Mouse (Mus musculus): ENCODE results near the gene Sec11a. TPM values are rescaled to one million over a fixed set of nuclear protein-coding genes. Genes with fewer than 3 reads are reported as not detected.
"Not testable (repeated sequence)": the region's sequence is repeated elsewhere in the genome, so short reads cannot be mapped to it uniquely, and the experiment has no call there.

Sec11a gene
- polyA plus RNA-seq, 1 experiment from 2014 or later, result 164 TPM

DNA sequence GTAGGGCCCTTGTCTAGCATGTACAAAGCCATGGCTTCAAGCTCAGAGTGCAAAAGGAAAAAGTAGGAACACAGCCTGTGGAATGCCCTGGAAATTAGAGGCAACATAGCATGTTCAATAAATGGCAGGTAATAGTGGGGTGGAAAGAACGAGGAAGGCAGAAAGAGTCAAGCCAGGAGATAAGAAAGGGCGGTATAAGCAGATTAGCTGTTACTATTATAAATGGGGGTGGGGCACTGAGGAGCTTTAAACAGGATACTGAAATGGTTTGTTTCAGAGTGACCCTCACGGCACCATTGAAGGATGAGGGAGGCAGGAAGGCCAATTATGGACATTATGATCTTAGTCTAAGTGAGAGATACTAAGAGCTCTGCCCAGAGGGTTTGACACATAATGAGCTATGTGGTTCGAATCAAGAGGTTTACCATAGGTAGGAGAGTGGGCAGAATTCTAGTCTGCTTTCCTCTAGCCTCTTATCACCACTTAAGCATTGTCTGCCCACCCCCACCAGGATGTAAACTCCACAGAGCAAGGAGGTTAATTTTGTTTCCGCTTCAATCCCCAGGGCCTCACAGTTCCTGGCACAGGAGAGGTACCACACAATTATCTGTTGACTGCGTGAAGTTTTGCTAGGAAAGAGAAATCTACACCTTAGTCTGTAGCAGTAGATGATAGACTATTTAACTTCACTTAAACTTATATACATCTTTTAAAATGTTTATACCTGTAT is 39.0 kb upstream of the Sec11a start:
- no peak for ATAC-seq (ENCODE audit: low FRiP score, low read depth)
- 60% methylated on average over 6 of the region's 6 CpGs for WGBS
- Histone ChIP-seq H3K9me3 (no peaks in the 10 kb centered on the region), H3K36me3 (no peaks in the 10 kb centered on the region), H3K4me3 (no peak overlapping the region), H3K27me3 (no peaks in the 10 kb centered on the region), H3K4me2 (replicated peaks) (no peak overlapping the region), H3K27ac (replicated peaks) (no peak overlapping the region), H3K9ac (replicated peaks) (no peak overlapping the region), H3K4me1 (0 out of 2 replicates have a peak, but pooled peaks cover 2% of the 10 kb centered on the region)

DNA sequence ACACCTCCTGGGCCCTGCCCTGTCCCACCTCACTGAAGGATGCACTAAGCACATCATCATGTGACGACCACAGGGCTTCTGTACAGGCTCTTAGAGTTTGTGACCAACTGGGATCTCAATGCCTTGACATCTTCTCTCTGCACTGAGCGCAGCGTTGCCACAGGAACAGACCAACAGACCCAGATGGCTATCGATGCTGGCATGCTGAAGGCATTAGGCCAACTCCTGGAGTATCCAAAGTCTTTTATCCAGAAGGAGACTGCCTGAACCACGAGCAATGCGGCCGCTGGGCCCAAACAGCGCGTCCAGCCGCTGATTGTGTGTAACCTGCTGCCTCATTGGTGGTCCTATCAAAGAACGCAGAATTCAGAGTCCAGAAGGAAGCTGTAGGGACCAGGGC is 33.0 kb upstream of the Sec11a start:
- no peak for ATAC-seq (ENCODE audit: low FRiP score, low read depth)
- Histone ChIP-seq H3K27ac (replicated peaks) (no peak overlapping the region), H3K4me3 (no peak overlapping the region), H3K4me1 (no peaks in the 10 kb centered on the region), H3K27me3 (no peaks in the 10 kb centered on the region), H3K4me2 (replicated peaks) (no peak overlapping the region), H3K9ac (replicated peaks) (no peak overlapping the region), H3K36me3 (no peaks in the 10 kb centered on the region), H3K9me3 (no peaks in the 10 kb centered on the region)
- WGBS, result 85% methylated on average over 11 of the region's 11 CpGs

DNA sequence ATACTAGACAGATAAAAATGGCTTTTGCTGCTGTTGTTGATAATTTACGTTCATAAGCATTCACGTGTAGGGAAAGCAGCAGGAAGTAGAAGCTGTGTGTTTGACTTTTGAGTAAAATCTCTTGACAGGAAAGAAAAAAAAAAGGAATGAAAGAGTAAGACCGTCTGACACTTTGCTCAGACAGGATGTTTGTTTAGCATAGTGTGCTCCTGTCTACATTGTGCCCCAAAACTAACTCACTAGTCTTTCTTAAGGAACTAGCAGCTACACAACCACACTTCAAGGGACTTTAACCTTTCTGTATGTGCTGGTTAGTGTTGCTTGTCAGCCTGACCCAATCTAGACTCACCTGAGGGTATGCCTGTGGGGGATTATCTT is 26.0 kb upstream of the Sec11a start:
- not testable (repeated sequence) for H3K4me3 ChIP-seq; ATAC-seq (ENCODE audit: low FRiP score, low read depth); H3K9ac ChIP-seq (replicated peaks); H3K9me3 ChIP-seq; H3K4me1 ChIP-seq; H3K36me3 ChIP-seq; H3K27me3 ChIP-seq; H3K4me2 ChIP-seq (replicated peaks); H3K27ac ChIP-seq (replicated peaks)
- WGBS, result 78% methylated on average over 3 of the region's 3 CpGs

DNA sequence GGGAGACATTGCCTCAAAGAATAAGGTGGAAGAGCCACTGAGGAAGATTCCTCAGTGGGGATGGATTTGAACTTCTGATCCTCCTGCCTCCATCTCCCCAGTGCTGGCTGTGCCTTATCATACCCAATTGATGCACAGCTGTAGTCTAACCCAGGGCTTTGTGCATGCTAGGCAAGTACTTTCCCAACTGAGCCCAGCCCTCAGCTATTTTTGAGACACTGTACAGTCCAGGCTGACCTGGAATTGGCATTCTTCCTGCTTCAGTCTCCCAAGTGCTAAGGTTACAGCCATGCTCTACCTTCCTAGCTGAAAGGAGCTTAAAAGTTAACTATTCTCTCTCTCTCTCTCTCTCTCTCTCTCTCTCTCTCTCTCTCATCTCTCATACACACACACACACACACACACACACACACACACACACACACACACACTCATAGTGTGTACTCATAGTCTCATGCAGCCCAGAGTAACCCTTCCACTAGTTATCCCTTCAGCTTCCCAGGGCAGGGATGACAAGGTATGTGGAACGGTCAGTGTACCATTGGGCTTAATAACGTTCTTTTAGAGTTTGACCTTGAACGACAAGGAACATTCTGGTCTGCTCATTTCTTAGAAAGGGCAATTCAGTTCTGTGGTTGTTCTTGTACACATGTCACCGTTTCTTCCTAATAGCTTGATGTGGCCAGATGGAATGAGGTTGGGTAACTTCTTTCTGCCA is 25.5 kb upstream of the Sec11a start:
- not testable (repeated sequence) for H3K4me2 ChIP-seq (replicated peaks); ATAC-seq (ENCODE audit: low FRiP score, low read depth); H3K9ac ChIP-seq (replicated peaks); H3K36me3 ChIP-seq; H3K4me3 ChIP-seq; H3K27ac ChIP-seq (replicated peaks); H3K9me3 ChIP-seq; H3K4me1 ChIP-seq; H3K27me3 ChIP-seq
- 91% methylated on average over 4 of the region's 4 CpGs for WGBS

DNA sequence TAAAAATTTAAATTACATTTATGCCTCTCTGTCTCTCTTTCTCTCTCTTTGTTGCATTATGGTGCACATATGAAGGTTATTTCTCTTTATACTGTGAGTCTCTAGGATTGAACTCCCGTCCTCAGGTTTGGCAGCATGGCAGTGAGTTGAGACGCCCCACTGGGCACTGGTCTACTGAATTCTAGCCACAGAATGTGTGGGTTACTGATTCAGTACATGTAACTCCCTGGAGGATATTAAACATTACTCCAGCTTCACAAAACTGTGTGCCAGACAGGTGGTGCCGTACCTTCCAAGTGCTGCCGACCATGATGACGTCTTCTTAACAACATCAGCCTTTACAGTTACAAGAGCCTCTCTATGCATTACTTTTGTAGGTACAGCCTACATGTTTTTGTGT is 24.5 kb upstream of the Sec11a start:
- ATAC-seq (ENCODE audit: low FRiP score, low read depth), result no peak
- H3K9ac ChIP-seq (replicated peaks), result no peak overlapping the region
- no peaks in the 10 kb centered on the region for H3K4me1 ChIP-seq
- no peaks in the 10 kb centered on the region for H3K27me3 ChIP-seq
- no peaks in the 10 kb centered on the region for H3K36me3 ChIP-seq
- no peak overlapping the region for H3K4me2 ChIP-seq (replicated peaks)
- H3K9me3 ChIP-seq, result 0 out of 2 replicates have a peak, but pooled peaks cover 2% of the 10 kb centered on the region
- H3K4me3 ChIP-seq, result no peak overlapping the region
- H3K27ac ChIP-seq (replicated peaks), result no peak overlapping the region
- WGBS, result 90% methylated on average over 5 of the region's 5 CpGs

DNA sequence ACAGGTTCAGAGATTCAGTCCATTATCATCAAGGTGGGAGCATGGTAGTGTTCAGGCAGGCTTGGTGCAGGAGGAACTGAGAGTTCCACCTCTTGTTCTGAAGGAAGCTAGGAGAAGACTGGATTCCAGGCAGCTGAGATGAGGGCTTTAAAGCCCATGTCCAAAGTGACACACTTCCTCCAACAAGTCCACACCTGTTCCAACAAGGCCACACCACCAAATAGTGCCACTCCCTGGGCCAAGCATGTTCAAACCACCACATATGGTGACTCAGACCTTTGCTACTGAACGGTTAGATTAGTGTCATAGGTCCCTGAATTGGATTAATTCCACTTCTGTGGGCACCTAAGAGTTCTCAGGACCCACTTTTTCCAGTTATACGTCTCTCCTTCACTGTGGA is 23.8 kb upstream of the Sec11a start:
- ATAC-seq (ENCODE audit: low FRiP score, low read depth), result no peak
- WGBS, result 71% methylated on average over 2 of the region's 2 CpGs
- H3K4me1 ChIP-seq, result no peaks in the 10 kb centered on the region
- 0 out of 2 replicates have a peak, but pooled peaks cover 2% of the 10 kb centered on the region for H3K9me3 ChIP-seq
- H3K27me3 ChIP-seq, result no peaks in the 10 kb centered on the region
- no peak overlapping the region for H3K27ac ChIP-seq (replicated peaks)
- H3K9ac ChIP-seq (replicated peaks), result no peak overlapping the region
- H3K4me3 ChIP-seq, result no peak overlapping the region
- no peaks in the 10 kb centered on the region for H3K36me3 ChIP-seq
- H3K4me2 ChIP-seq (replicated peaks), result no peak overlapping the region

DNA sequence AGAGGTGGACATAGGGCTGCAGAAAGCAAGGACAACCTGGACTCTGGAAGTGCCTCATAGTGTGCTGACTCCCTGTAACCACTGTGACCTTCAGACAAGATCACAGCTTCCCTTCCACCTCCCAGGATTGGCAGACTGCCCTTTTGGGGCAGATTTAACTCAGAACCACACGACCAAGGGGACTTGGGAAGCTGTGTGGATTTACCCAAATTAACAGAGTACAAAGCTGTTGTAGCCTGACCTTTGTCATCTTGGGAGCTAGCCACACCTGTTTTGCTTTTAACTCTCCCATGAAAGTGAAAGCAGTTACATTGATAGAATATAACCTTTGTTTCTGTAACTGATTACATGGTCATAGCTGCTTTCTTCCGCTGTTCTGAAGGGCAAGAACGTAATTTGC is 23.3 kb upstream of the Sec11a start:
- H3K36me3 ChIP-seq, result no peaks in the 10 kb centered on the region
- ATAC-seq (ENCODE audit: low FRiP score, low read depth), result no peak
- 73% methylated on average over 3 of the region's 3 CpGs for WGBS

DNA sequence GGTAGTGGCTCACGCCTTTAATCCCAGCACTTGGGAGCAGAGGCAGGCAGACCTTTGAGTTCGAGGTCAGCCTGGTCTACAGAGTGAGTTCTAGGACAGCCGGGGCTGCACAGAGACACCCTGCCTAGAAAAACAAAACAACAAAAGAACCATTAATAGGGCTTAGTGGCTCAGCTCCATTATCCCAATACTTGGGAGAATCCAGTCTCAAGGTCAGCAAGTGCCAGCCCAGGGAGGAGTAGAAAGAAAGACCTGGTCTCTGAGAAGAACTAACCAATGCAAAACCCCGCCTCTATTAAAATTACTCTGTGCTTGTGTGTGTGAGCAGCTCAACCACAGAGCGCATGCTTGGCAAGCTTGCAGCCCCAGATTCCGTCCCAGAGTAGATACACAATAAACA is 15.2 kb upstream of the Sec11a start:
- no peak for ATAC-seq (ENCODE audit: low FRiP score, low read depth)
- Histone ChIP-seq H3K4me2 (replicated peaks) (no peak overlapping the region), H3K9ac (replicated peaks) (no peak overlapping the region), H3K4me1 (peaks cover 5% of the 10 kb centered on the region; the same call in 1 of the 2 replicates), H3K27ac (replicated peaks) (no peak overlapping the region), H3K9me3 (no peaks in the 10 kb centered on the region), H3K36me3 (no peaks in the 10 kb centered on the region), H3K27me3 (no peaks in the 10 kb centered on the region), H3K4me3 (no peak overlapping the region)
- 46% methylated on average over 6 of the region's 6 CpGs for WGBS

More for the DNA sequence above, 23.3 kb upstream of the Sec11a start:
- no peak overlapping the region for H3K4me2 ChIP-seq (replicated peaks)
- no peak overlapping the region for H3K27ac ChIP-seq (replicated peaks)
- H3K9ac ChIP-seq (replicated peaks), result no peak overlapping the region
- H3K4me3 ChIP-seq, result no peak overlapping the region
- H3K9me3 ChIP-seq, result 0 out of 2 replicates have a peak, but pooled peaks cover 2% of the 10 kb centered on the region
- no peaks in the 10 kb centered on the region for H3K27me3 ChIP-seq
- H3K4me1 ChIP-seq, result no peaks in the 10 kb centered on the region

DNA sequence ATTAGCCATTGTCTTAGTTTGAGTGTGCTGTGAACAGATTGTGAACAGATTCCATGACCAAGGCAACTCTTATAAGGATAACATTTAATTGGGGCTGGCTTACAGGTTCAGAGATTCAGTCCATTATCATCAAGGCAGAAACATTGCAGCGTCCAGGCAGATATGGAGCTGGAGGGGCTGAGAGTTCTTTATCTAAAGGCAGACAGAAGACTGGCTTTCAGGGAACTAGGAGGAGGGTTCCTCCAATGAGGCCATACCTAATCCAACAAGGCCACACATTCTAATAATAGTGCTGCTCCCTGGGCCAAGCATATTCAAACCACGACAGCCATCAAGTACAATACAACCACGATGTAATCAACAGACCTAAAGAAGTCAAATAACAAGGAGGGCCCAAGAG is 11.4 kb upstream of the Sec11a start:
- Histone ChIP-seq H3K27ac (replicated peaks) (no peak overlapping the region), H3K9ac (replicated peaks) (no peak overlapping the region), H3K9me3 (no peaks in the 10 kb centered on the region), H3K4me2 (replicated peaks) (no peak overlapping the region), H3K36me3 (no peaks in the 10 kb centered on the region), H3K27me3 (no peaks in the 10 kb centered on the region), H3K4me1 (peaks cover 5% of the 10 kb centered on the region; the same call in 1 of the 2 replicates), H3K4me3 (no peak overlapping the region)
- WGBS, result 87% methylated on average over 3 of the region's 3 CpGs
- ATAC-seq (ENCODE audit: low FRiP score, low read depth), result no peak

DNA sequence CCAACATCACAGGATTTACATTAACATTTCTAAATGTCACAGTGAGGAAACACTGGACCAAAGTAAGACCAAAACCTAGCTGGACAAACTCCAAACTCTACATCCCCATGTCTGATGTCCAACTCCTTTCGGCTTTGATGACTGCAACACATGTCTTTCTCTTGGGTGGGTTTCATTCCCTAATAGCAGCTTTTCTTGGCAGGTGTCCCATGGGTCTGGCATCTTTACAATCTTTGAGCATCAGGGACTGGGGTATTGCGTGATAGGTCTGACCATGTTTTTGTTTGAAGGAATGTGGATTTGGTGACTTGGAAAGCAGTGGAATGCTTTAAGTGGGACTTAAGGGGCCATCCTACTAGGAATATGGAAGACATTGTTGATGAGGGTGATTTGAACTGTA is 9.3 kb upstream of the Sec11a start:
- no peak for ATAC-seq (ENCODE audit: low FRiP score, low read depth)
- 90% methylated on average over 2 of the region's 2 CpGs for WGBS
- H3K36me3 ChIP-seq, result no peaks in the 10 kb centered on the region
- H3K9ac ChIP-seq (replicated peaks), result no peak overlapping the region
- no peak overlapping the region for H3K4me2 ChIP-seq (replicated peaks)
- H3K9me3 ChIP-seq, result no peaks in the 10 kb centered on the region
- no peaks in the 10 kb centered on the region for H3K4me1 ChIP-seq
- no peaks in the 10 kb centered on the region for H3K27me3 ChIP-seq
- H3K4me3 ChIP-seq, result no peak overlapping the region
- no peak overlapping the region for H3K27ac ChIP-seq (replicated peaks)

DNA sequence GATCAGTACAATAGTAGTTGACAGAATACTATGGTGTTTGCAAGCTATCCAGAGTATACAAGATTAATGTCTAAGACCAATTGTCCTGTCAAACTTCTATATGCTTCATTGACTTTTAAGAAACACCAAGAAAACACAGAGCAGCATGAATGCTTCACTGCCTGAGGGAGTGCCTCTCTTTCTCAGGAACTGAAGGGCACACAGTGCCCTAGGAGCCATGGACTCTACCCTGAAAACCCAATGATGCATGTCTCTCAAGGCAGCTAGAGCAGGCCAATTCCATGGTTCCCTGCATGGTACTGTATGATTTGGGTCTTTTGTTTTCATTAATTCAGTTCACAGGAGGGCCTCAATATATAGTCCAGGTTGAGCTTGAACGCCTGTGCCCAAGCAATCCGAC is 6.7 kb upstream of the Sec11a start:
- WGBS, result 91% methylated on average over 2 of the region's 2 CpGs
- H3K4me1 ChIP-seq, result no peaks in the 10 kb centered on the region
- H3K27me3 ChIP-seq, result peaks cover 9% of the 10 kb centered on the region; the same call in 1 of the 2 replicates
- no peaks in the 10 kb centered on the region for H3K36me3 ChIP-seq
- H3K9me3 ChIP-seq, result no peaks in the 10 kb centered on the region
- no peak for ATAC-seq (ENCODE audit: low FRiP score, low read depth)
- no peak overlapping the region for H3K4me3 ChIP-seq
- no peak overlapping the region for H3K27ac ChIP-seq (replicated peaks)
- no peak overlapping the region for H3K4me2 ChIP-seq (replicated peaks)
- no peak overlapping the region for H3K9ac ChIP-seq (replicated peaks)

DNA sequence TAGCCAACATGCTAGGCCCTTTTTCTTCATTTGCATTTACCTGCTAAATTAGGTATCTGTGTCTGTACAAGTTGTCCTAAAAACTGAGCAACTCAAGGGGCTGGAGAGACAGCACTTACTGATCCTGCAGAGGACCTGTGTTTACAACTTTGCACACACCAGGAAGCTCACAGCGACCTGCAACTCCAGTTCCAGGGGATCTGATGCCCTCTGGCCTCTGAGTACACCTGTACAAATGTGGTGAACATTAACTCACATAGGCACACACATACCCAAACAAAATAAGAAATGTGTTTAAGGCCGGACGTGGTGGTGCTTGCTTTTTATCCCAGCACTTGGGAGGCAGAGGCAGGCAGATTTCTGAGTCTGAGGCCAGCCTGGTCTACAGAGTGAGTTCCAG is 4.6 kb upstream of the Sec11a start:
- H3K4me2 ChIP-seq (replicated peaks), result no peak overlapping the region
- no peak overlapping the region for H3K4me3 ChIP-seq
- H3K27me3 ChIP-seq, result peaks cover 9% of the 10 kb centered on the region; the same call in 1 of the 2 replicates
- 67% methylated on average over 3 of the region's 3 CpGs for WGBS
- no peaks in the 10 kb centered on the region for H3K36me3 ChIP-seq
- H3K27ac ChIP-seq (replicated peaks), result no peak overlapping the region
- ATAC-seq (ENCODE audit: low FRiP score, low read depth), result no peak
- peaks cover 4% of the 10 kb centered on the region for H3K4me1 ChIP-seq
- no peaks in the 10 kb centered on the region for H3K9me3 ChIP-seq
- no peak overlapping the region for H3K9ac ChIP-seq (replicated peaks)
